Mouse (Mus musculus): Measurements from ENCODE around the gene Olfr876.
"Not testable (repeated sequence)": the region's sequence is repeated elsewhere in the genome, so short reads cannot be mapped to it uniquely, and the experiment has no call there.

Olfr876 gene

GRCm38 (mm10) chr9:37802731-37803130 is at the start of gene Olfr876:
TSS of gene Olfr876 (plus strand) at chr9:37803031.
- no peak for DNase-seq

DNA sequence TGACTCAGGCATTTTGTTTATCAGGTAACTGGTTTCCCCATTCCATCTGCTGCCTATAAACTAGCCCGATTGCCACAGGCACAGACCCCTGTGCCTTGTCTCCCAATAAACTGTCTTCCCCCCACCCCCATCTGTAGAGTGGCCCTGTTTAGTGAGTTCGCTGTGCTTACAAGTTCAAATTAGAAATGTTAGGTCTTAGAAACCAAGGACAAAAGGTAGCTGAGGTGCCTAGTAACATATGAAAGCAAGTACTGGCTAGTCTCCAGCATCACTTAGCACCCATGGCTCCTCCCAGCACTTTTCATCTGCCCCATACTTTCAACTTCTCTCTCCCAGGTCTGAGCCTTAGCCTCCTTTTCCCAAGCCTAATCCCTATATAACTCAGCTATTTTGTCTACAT is 41.1 kb upstream of the Olfr876 start:
- no peak for DNase-seq

DNA sequence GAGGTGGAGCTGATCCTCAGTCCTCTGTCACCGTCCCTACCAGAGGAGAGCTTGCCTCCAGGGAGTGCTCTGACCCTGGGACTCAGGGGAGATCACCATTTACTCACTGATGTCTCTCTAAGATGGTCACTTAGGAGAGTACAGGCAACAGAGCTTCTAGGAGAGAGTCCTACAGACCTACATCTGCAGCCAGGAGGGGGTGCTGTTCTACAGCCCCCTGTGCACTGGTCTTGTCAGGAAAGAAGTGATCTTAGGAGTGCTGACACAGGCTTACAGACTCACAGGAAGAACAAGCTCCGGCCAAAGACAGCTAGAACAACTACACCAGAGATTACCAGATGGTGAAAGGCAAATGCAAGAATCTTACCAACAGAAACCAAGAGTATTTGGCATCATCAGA is 40.3 kb upstream of the Olfr876 start:
- DNase-seq = no peak

DNA sequence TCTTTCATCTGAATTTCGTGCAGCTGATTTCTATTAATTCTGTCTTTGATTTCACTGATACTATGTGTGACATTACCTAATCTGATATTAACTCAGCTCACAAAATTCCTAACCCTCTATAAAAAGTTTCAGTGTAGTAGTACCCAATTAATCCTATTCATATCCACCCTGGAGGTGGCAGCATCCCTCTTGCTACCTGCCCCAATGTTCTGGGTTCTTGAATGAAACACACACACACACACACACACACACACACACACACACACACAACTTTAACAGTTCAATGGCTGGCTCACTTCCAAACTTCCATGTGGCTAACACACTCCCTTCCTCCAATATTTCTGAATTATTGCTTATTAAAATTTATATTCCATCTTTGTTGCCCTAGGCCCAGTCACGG is 32.2 kb upstream of the Olfr876 start:
- DNase-seq = no peak

DNA sequence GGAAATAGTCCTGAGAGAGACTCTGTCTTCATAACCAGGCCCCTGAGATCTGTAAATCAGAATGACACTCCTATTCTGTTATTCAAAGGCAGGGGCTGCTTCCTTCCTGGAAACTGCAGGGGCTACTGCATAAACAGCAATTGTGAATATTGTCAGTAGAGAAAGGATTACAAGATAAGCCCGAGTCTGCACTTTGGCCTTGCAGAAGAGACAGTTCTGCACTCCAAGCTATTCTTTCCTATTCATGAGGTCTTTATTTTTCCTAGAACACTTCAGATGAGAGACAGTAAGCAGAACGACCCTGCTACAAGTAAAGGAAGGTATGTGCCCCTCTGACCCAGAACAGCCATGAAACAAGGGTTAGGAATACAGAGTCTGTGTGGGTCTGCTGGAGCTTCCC is 31.1 kb upstream of the Olfr876 start, which contains the start of gene Olfr875:
Gene Olfr875, plus strand, starts transcription at position 99 of the 400 bp plus-strand sequence.
- DNase-seq = no peak

- DNase-seq = peak; percentile 0
These were observed 20.0 kb upstream of the Olfr876 start for GRCm38 (mm10) chr9:37782766-37783260.

- not testable (repeated sequence) for DNase-seq
These were observed 19.1 kb upstream of the Olfr876 start for GRCm38 (mm10) chr9:37783394-37784387.

DNA sequence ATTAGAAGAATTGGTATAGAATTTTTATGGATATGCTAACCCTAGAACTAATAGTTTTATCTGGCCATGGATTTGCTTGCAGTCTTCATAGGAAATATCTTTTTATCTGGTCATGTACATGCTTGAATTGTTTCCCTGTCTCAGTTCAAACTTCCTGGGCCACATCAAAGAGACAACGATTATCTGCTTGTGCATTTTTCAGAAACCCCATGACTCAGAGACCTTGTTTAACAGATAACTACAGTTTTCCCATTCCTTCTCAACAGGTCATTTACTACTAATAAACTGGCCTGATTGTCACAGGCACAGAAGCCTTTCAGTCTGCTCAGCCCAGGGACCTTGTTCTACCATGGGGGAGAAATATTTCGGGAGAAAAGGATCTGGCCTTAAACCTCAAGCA is 16.4 kb upstream of the Olfr876 start:
- DNase-seq = no peak

GRCm38 (mm10) chr9:37802055-37802454 is 776 bp upstream of the Olfr876 start:
- no peak for DNase-seq

DNA sequence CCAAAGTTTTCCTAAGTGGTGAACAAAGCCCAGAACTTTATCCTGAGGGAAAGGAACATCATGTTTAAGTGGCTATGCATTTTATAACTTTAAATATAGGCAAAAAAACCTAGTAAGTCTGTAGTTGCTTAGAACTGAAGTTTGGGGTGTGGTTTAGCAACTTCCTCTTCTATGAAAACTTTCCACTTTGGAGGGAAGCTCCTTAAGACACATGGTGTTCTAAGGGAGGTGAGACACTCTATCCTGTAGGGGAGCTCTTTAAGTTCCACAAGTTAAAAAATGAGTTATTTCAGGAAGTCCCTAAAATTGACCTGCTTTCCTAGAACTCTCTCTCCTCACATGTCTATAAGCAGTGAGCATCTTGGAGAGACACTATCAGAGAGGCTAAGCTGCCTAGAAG is 4.4 kb downstream of the Olfr876 start:
- no peak for DNase-seq

GRCm38 (mm10) chr9:37808456-37808855 is 5.6 kb downstream of the Olfr876 start:
- no peak for DNase-seq

- no peak for DNase-seq
These were observed 6.1 kb downstream of the Olfr876 start for GRCm38 (mm10) chr9:37808976-37809375.

GRCm38 (mm10) chr9:37814696-37815095 is 11.9 kb downstream of the Olfr876 start:
- no peak for DNase-seq

GRCm38 (mm10) chr9:37829881-37830280 is 27.1 kb downstream of the Olfr876 start:
- DNase-seq = no peak

GRCm38 (mm10) chr9:37833341-37833740 is 30.5 kb downstream of the Olfr876 start:
- no peak for DNase-seq

DNA sequence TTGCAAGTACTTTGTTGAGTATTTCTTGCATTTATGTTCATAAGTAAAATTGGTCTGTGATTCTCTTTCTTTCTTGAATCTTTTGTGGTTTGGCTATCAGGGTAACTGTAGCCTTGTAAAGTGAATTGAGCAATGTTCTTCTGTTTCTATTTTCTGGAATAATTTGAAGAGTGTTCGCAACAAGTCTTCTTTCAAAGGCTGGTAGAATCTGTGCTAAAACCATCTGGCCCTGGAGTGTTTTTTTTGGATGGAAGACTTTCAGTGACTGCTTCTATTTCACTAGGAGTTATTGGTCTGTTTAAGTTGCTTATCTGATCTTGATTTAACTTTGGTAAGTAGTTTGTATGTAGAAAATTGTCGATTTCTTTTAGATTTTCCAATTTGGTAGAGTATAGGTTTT is 46.4 kb downstream of the Olfr876 start:
- no peak for DNase-seq

GRCm38 (mm10) chr9:37853969-37854368 is 51.1 kb downstream of the Olfr876 start, which contains the start of gene Olfr877:
TSS of gene Olfr877 (plus strand) at chr9:37854269.
- DNase-seq = no peak
